Mouse (Mus musculus) limb, embryonic 10.5 days (tissue): ENCODE measurements around the gene Xdh. TPM values are rescaled to one million over a fixed set of nuclear protein-coding genes. Genes with fewer than 3 reads are reported as not detected.
"Not testable (repeated sequence)": the region's sequence is repeated elsewhere in the genome, so short reads cannot be mapped to it uniquely, and the experiment has no call there.

Experiments
- DNase-seq: peaks from one replicate; pipeline ENCODE4 v3.0.0-alpha.2; 2017; ENCODE audit warnings: low spot score
- H3K27ac ChIP-seq: fragments of 300-500 bp; sonication (generic); 2 replicates; pipeline ENCODE4 v1.5.1; 2016; ENCODE audit warnings: mild to moderate bottlenecking
- H3K27me3 ChIP-seq: fragments of 300-500 bp; sonication (generic); 2 replicates; pipeline ENCODE4 v1.6.1; 2016; ENCODE audit warnings: low read depth, mild to moderate bottlenecking; ENCODE audit not compliant: poor library complexity, severe bottlenecking
- H3K36me3 ChIP-seq: fragments of 300-500 bp; sonication (generic); 2 replicates; pipeline ENCODE4 v1.6.1; 2016; ENCODE audit warnings: mild to moderate bottlenecking, moderate library complexity
- H3K4me1 ChIP-seq: fragments of 300-500 bp; sonication (generic); 2 replicates; pipeline ENCODE4 v1.6.1; 2016
- H3K4me3 ChIP-seq: fragments of 300-500 bp; sonication (generic); 2 replicates; pipeline ENCODE4 v1.5.1; 2016; ENCODE audit warnings: mild to moderate bottlenecking, moderate library complexity
- H3K9me3 ChIP-seq: fragments of 300-500 bp; sonication (generic); replicated peaks from 2 replicates; pipeline ENCODE4 v1.6.1; 2016; ENCODE audit warnings: mild to moderate bottlenecking
- WGBS: fragments of 180-500 bp; shearing (Covaris S2); methylation state at CpG from one replicate; pipeline ENCODE4 v1.1.7; 2016; 5-methylcytosine and 5-hydroxymethylcytosine counted together
- polyA plus RNA-seq: library from polyadenylated mRNA; unstranded; fragments of >200 nt; fragmentation: Nextera tagmentation; extraction: Ambion mirVana; gene quantifications from 2 replicates; pipeline ENCODE4 v1.2.1, GENCODE M21; 2016

Xdh gene
- polyA plus RNA-seq, 1 experiment from 2014 or later, result 0.36 TPM

- Histone ChIP-seq H3K27ac (no peak overlapping the region), H3K27me3 (no peaks in the 10 kb centered on the region), H3K4me1 (no peaks in the 10 kb centered on the region), H3K9me3 (no peaks in the 10 kb centered on the region), H3K4me3 (no peak overlapping the region), H3K36me3 (no peaks in the 10 kb centered on the region)
- DNase-seq, result no peak
- 70% methylated on average over 4 of the region's 4 CpGs for WGBS
Measured at GRCm38 (mm10) chr17:73853717-73854116, 96.3 kb downstream of the Xdh start.

GRCm38 (mm10) chr17:73853041-73853440, 97.0 kb downstream of the Xdh start:
- H3K4me3 ChIP-seq, result no peak overlapping the region
- no peaks in the 10 kb centered on the region for H3K4me1 ChIP-seq
- H3K27ac ChIP-seq, result no peak overlapping the region
- H3K27me3 ChIP-seq, result no peaks in the 10 kb centered on the region
- no peaks in the 10 kb centered on the region for H3K9me3 ChIP-seq
- WGBS, result 92% methylated on average over 11 of the region's 11 CpGs
- H3K36me3 ChIP-seq, result no peaks in the 10 kb centered on the region
- DNase-seq, result no peak

- Histone ChIP-seq H3K4me1 (no peaks in the 10 kb centered on the region), H3K27ac (no peak overlapping the region), H3K27me3 (no peaks in the 10 kb centered on the region), H3K9me3 (no peaks in the 10 kb centered on the region), H3K36me3 (no peaks in the 10 kb centered on the region), H3K4me3 (no peak overlapping the region)
- DNase-seq, result no peak
- WGBS, result 90% methylated on average over 1 of the region's 1 CpGs
Measured at GRCm38 (mm10) chr17:73847399-73847798, 102.6 kb downstream of the Xdh start.

- Histone ChIP-seq H3K4me1 (no peaks in the 10 kb centered on the region), H3K27me3 (no peaks in the 10 kb centered on the region), H3K36me3 (no peaks in the 10 kb centered on the region), H3K9me3 (no peaks in the 10 kb centered on the region), H3K27ac (no peak overlapping the region), H3K4me3 (no peak overlapping the region)
- DNase-seq, result no peak
- 83% methylated on average over 3 of the region's 3 CpGs for WGBS
Measured at GRCm38 (mm10) chr17:73845632-73846031, 104.4 kb downstream of the Xdh start.

GRCm38 (mm10) chr17:73842963-73843362, 107.0 kb downstream of the Xdh start:
- Histone ChIP-seq H3K27ac (no peak overlapping the region), H3K4me1 (no peaks in the 10 kb centered on the region), H3K27me3 (no peaks in the 10 kb centered on the region), H3K4me3 (no peak overlapping the region), H3K9me3 (no peaks in the 10 kb centered on the region), H3K36me3 (no peaks in the 10 kb centered on the region)
- WGBS, result 82% methylated on average over 1 of the region's 1 CpGs
- DNase-seq, result no peak

- not testable (repeated sequence) for DNase-seq, H3K27me3 ChIP-seq, H3K9me3 ChIP-seq, H3K4me1 ChIP-seq, H3K36me3 ChIP-seq, H3K27ac ChIP-seq, H3K4me3 ChIP-seq
- WGBS, result 79% methylated on average over 1 of the region's 1 CpGs
Measured at GRCm38 (mm10) chr17:73839876-73840275, 110.1 kb downstream of the Xdh start.

GRCm38 (mm10) chr17:73839086-73839835, 110.7 kb downstream of the Xdh start:
- H3K4me1 ChIP-seq, result no peaks in the 10 kb centered on the region
- 69% methylated on average over 3 of the region's 3 CpGs for WGBS
- no peaks in the 10 kb centered on the region for H3K27me3 ChIP-seq
- no peaks in the 10 kb centered on the region for H3K9me3 ChIP-seq
- H3K27ac ChIP-seq, result no peak overlapping the region
- no peak for DNase-seq
- H3K36me3 ChIP-seq, result no peaks in the 10 kb centered on the region
- H3K4me3 ChIP-seq, result no peak overlapping the region

GRCm38 (mm10) chr17:73837244-73837643, 112.8 kb downstream of the Xdh start:
- WGBS, result 88% methylated on average over 4 of the region's 4 CpGs

GRCm38 (mm10) chr17:73836601-73837000, 113.4 kb downstream of the Xdh start:
- no peak overlapping the region for H3K4me3 ChIP-seq
- no peaks in the 10 kb centered on the region for H3K4me1 ChIP-seq
- 96% methylated on average over 3 of the region's 3 CpGs for WGBS
- no peak for DNase-seq
- no peaks in the 10 kb centered on the region for H3K27me3 ChIP-seq
- no peaks in the 10 kb centered on the region for H3K36me3 ChIP-seq
- no peaks in the 10 kb centered on the region for H3K9me3 ChIP-seq
- H3K27ac ChIP-seq, result no peak overlapping the region

More at GRCm38 (mm10) chr17:73837244-73837643, 112.8 kb downstream of the Xdh start:
- H3K27me3 ChIP-seq, result no peaks in the 10 kb centered on the region
- H3K36me3 ChIP-seq, result no peaks in the 10 kb centered on the region
- no peak overlapping the region for H3K4me3 ChIP-seq
- no peaks in the 10 kb centered on the region for H3K9me3 ChIP-seq
- no peak overlapping the region for H3K27ac ChIP-seq
- no peaks in the 10 kb centered on the region for H3K4me1 ChIP-seq
- no peak for DNase-seq

Other genes with a start within 250 kb of the Xdh start
- gene Galnt14, start 239.7 kb downstream of the Xdh start, polyA plus RNA-seq, result 0.63 and 0.94 TPM in 2 replicates
- 9.8 and 11.8 TPM in 2 replicates for gene Ehd3, start 146.1 kb downstream of the Xdh start, polyA plus RNA-seq
- gene Srd5a2, start 97.7 kb upstream of the Xdh start, polyA plus RNA-seq, result 0.11 TPM in 1 of 2 replicates, not detected in the other